Mouse (Mus musculus): Measurements from ENCODE around the gene Phf12.

Gene Phf12

GRCm38 (mm10) chr11:77970718-77971117, 11.8 kb upstream of the Phf12 start:
- no peak for DNase-seq (ENCODE audit: low read depth, low spot score)

GRCm38 (mm10) chr11:77973520-77973919, 9.0 kb upstream of the Phf12 start:
- no peak for DNase-seq (ENCODE audit: low read depth, low spot score)

- DNase-seq (ENCODE audit: low read depth, low spot score) = no peak
Observed at GRCm38 (mm10) chr11:77974325-77974724, 8.2 kb upstream of the Phf12 start.

GRCm38 (mm10) chr11:77975873-77976272, 6.7 kb upstream of the Phf12 start:
- DNase-seq (ENCODE audit: low read depth, low spot score) = no peak

GRCm38 (mm10) chr11:77978161-77978560, 4.4 kb upstream of the Phf12 start:
- DNase-seq (ENCODE audit: low read depth, low spot score) = no peak

- no peak for DNase-seq (ENCODE audit: low read depth, low spot score)
Observed at GRCm38 (mm10) chr11:77979221-77979809, 3.2 kb upstream of the Phf12 start.

- peak; percentile 67 for DNase-seq (ENCODE audit: low read depth, low spot score)
Observed at GRCm38 (mm10) chr11:77980281-77981204, 2.0 kb upstream of the Phf12 start.

GRCm38 (mm10) chr11:77981609-77982440, 729 bp upstream of the Phf12 start:
- DNase-seq (ENCODE audit: low read depth, low spot score) = peak; percentile 97

GRCm38 (mm10) chr11:77983191-77983936, 810 bp downstream of the Phf12 start:
- DNase-seq (ENCODE audit: low read depth, low spot score) = no peak

- DNase-seq (ENCODE audit: low read depth, low spot score) = no peak
Observed at GRCm38 (mm10) chr11:77983937-77984835, 1.6 kb downstream of the Phf12 start.

GRCm38 (mm10) chr11:77984836-77985231, 2.3 kb downstream of the Phf12 start:
- DNase-seq (ENCODE audit: low read depth, low spot score) = no peak

GRCm38 (mm10) chr11:77985541-77986065, 3.0 kb downstream of the Phf12 start:
- DNase-seq (ENCODE audit: low read depth, low spot score) = no peak

GRCm38 (mm10) chr11:77989071-77989690, 6.6 kb downstream of the Phf12 start:
- DNase-seq (ENCODE audit: low read depth, low spot score) = no peak

GRCm38 (mm10) chr11:77995556-77995955, 13.0 kb downstream of the Phf12 start:
- no peak for DNase-seq (ENCODE audit: low read depth, low spot score)

- no peak for DNase-seq (ENCODE audit: low read depth, low spot score)
Observed at GRCm38 (mm10) chr11:78006446-78006845, 23.9 kb downstream of the Phf12 start.

- DNase-seq (ENCODE audit: low read depth, low spot score) = peak; percentile 62
Observed at GRCm38 (mm10) chr11:78019676-78020075, 37.1 kb downstream of the Phf12 start.

GRCm38 (mm10) chr11:78023607-78024006, 41.1 kb downstream of the Phf12 start:
- DNase-seq (ENCODE audit: low read depth, low spot score) = no peak

- no peak for DNase-seq (ENCODE audit: low read depth, low spot score)
Observed at GRCm38 (mm10) chr11:78029240-78029639, 46.7 kb downstream of the Phf12 start.

GRCm38 (mm10) chr11:78030600-78030999, 48.0 kb downstream of the Phf12 start:
- no peak for DNase-seq (ENCODE audit: low read depth, low spot score)

- no peak for DNase-seq (ENCODE audit: low read depth, low spot score)
Observed at GRCm38 (mm10) chr11:78031389-78031788, 48.8 kb downstream of the Phf12 start.

Data from embryo, embryonic 11.5 days (tissue).